Mouse (Mus musculus) intestine, embryonic 14.5 days (tissue): Measurements from ENCODE around the gene Dlg3. TPM values are rescaled to one million over a fixed set of nuclear protein-coding genes. Genes with fewer than 3 reads are reported as not detected.

Experiments used
- ATAC-seq: fragments of 200-750 bp; cut with Nextera tagmentation; replicated peaks from 2 replicates; pipeline ENCODE4 v1.8.0; 2017; ENCODE audit warnings: low read depth, moderate number of reproducible peaks, moderate TSS enrichment, moderate library complexity; ENCODE audit not compliant: low FRiP score, low TSS enrichment
- DNase-seq: peaks from one replicate; pipeline ENCODE4 v3.0.0-alpha.2; 2018; ENCODE audit warnings: low spot score
- H3K27ac ChIP-seq: fragments of 300-500 bp; sonication (generic); 2 replicates; pipeline ENCODE4 v1.5.1; 2014; ENCODE audit warnings: low read depth, mild to moderate bottlenecking, control low read depth
- H3K27me3 ChIP-seq: fragments of 300-500 bp; sonication (generic); replicated peaks from 2 replicates; pipeline ENCODE4 v1.6.1; 2014; ENCODE audit warnings: low read length, control low read depth; ENCODE audit not compliant: control insufficient read depth, insufficient read depth
- H3K36me3 ChIP-seq: fragments of 300-500 bp; sonication (generic); 2 replicates; pipeline ENCODE4 v1.6.1; 2014; ENCODE audit warnings: low read length, control low read depth; ENCODE audit not compliant: control insufficient read depth, insufficient read depth
- H3K4me1 ChIP-seq: fragments of 300-500 bp; sonication (generic); replicated peaks from 2 replicates; pipeline ENCODE4 v1.6.1; 2014; ENCODE audit warnings: low read length, control low read depth, mixed read lengths; ENCODE audit not compliant: control insufficient read depth, insufficient read depth
- H3K4me2 ChIP-seq: fragments of 300-500 bp; sonication (generic); 2 replicates; pipeline ENCODE4 v1.6.1; 2014; ENCODE audit warnings: low read length
- H3K4me3 ChIP-seq: fragments of 300-500 bp; sonication (generic); 2 replicates; pipeline ENCODE4 v1.5.1; 2014; ENCODE audit warnings: low read depth, low read length, control low read depth, mixed read lengths
- H3K9ac ChIP-seq: fragments of 300-500 bp; sonication (generic); 2 replicates; pipeline ENCODE4 v1.6.1; 2014; ENCODE audit warnings: mild to moderate bottlenecking, low read length
- H3K9me3 ChIP-seq: fragments of 300-500 bp; sonication (generic); 2 replicates; pipeline ENCODE4 v1.6.1; 2016; ENCODE audit warnings: low read length, control low read depth; ENCODE audit not compliant: control insufficient read depth
- WGBS: fragments of 180-500 bp; shearing (Covaris S2); extraction: QIAGEN DNeasy Blood & Tissue Kit; methylation state at CpG from one replicate; pipeline ENCODE4 v1.1.7; 2014; 5-methylcytosine and 5-hydroxymethylcytosine counted together
- polyA plus RNA-seq: library from polyadenylated mRNA; unstranded; fragments of >200 nt; fragmentation: Nextera tagmentation; extraction: Ambion mirVana; gene quantifications from 2 replicates; pipeline ENCODE4 v1.2.1, GENCODE M21; 2014

Gene Dlg3
- polyA plus RNA-seq, 1 experiment from 2014 or later = 7.7 TPM

DNA sequence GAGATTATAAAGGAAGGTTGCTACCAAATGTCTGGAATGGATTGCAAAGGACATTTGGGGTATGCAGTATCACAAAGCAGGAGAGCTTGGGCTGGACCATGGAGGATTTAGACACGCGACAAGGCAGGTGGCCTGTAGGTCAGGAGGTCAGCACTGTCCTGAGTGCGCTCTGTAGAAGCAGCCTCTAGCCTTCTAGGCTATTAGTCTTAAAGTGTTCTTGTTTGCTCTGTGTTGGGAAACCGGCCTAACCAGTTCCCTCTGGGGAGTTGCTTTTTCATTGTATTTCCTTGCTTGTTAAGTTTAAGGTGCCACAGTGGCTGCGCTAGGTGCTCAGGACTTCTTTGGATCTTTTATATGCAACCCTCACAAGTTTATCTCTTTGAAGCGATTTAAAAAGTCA lies 34.5 kb downstream of the Dlg3 start:
- Histone ChIP-seq H3K4me1 (no peaks in the 10 kb centered on the region; the same call in 1 of the 2 replicates), H3K9ac (no peak overlapping the region), H3K27ac (no peak overlapping the region), H3K36me3 (peaks cover 2% of the 10 kb centered on the region; the same call in 1 of the 2 replicates), H3K4me3 (no peak overlapping the region), H3K4me2 (no peak overlapping the region), H3K27me3 (0 out of 2 replicates have a peak, but pooled peaks cover 3% of the 10 kb centered on the region), H3K9me3 (no peaks in the 10 kb centered on the region)
- 65% methylated on average over 6 of the region's 6 CpGs for WGBS
- no peak; the same call in 1 of the 2 replicates for ATAC-seq
- no peak for DNase-seq

GRCm38 (mm10) chrX:100811129-100811528 lies 43.6 kb downstream of the Dlg3 start:
- Histone ChIP-seq H3K9me3 (no peaks in the 10 kb centered on the region), H3K4me1 (no peaks in the 10 kb centered on the region), H3K4me2 (no peak overlapping the region), H3K36me3 (peaks cover 50% of the 10 kb centered on the region), H3K9ac (no peak overlapping the region), H3K27me3 (no peaks in the 10 kb centered on the region), H3K27ac (no peak overlapping the region), H3K4me3 (no peak overlapping the region)
- ATAC-seq = no peak
- WGBS = 84% methylated on average over 4 of the region's 4 CpGs
- no peak for DNase-seq

DNA sequence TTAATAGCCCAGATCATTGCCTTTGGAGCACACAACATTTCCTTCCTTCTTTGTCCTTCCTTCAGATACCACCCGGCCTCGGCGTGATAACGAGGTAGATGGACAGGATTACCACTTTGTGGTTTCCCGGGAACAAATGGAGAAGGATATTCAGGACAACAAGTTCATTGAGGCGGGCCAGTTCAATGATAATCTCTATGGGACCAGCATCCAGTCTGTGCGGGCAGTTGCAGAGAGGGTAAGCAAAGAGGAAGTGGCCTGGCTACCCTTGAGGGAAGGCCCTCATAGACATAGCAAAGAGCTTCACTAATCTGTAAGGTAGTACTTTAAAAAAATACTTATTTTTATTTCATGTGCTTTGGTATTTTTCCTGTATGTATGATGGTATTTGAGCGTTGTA lies 46.6 kb downstream of the Dlg3 start:
- H3K36me3 ChIP-seq = peaks cover 40% of the 10 kb centered on the region
- H3K9ac ChIP-seq = no peak overlapping the region
- no peaks in the 10 kb centered on the region for H3K27me3 ChIP-seq
- WGBS = 89% methylated on average over 8 of the region's 8 CpGs
- H3K4me3 ChIP-seq = no peak overlapping the region
- ATAC-seq = no peak
- H3K9me3 ChIP-seq = no peaks in the 10 kb centered on the region
- no peak overlapping the region for H3K4me2 ChIP-seq
- H3K27ac ChIP-seq = no peak overlapping the region
- no peak for DNase-seq
- no peaks in the 10 kb centered on the region for H3K4me1 ChIP-seq

- H3K36me3 ChIP-seq = peaks cover 40% of the 10 kb centered on the region
- no peak for DNase-seq
- H3K9me3 ChIP-seq = no peaks in the 10 kb centered on the region
- H3K4me2 ChIP-seq = no peak overlapping the region
- H3K9ac ChIP-seq = no peak overlapping the region
- ATAC-seq = no peak
- H3K4me3 ChIP-seq = no peak overlapping the region
- H3K27ac ChIP-seq = no peak overlapping the region
- 76% methylated on average over 7 of the region's 7 CpGs for WGBS
- no peaks in the 10 kb centered on the region for H3K4me1 ChIP-seq
- no peaks in the 10 kb centered on the region for H3K27me3 ChIP-seq
These were observed 48.2 kb downstream of the Dlg3 start for GRCm38 (mm10) chrX:100815766-100816165.

DNA sequence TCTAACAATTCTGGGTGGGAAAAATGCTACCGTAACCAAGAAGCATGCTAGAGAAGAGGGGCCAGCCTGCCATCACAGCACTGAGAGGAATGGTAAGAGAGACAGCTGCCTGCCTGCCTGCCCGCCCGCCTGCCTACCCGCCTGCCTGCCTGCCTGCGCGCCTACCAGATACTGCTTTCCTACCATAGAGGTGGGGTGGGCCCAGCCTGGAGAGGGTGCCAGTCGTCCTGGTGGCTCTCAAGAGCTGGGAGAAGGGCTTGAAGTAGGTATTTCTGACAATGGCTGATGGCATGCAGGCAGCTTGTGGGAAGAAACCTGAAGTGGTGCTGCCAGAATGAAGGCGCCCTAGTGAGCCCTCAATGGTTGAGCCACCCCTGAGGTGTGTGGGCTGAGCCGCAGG lies 51.2 kb downstream of the Dlg3 start:
- H3K9ac ChIP-seq = no peak overlapping the region
- WGBS = 85% methylated on average over 9 of the region's 9 CpGs

DNA sequence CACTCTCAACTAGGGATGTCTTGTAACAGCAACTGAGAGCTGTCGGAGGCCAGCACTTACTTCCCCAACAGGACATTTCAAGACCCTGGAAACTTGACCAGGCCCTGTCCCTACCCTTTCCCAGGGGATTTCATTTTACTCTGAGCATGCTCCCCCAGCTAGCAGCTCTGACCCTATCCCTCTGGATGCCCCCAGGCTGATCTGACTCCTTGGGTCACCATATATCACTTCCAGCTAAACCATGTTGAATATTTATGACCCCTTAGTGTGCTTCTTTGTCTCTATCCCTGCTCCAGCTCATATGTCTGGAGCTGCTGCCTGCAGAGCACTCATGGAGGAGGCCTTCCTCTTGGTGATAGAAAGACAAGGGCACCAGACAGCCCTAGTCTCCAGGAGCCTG lies 53.6 kb downstream of the Dlg3 start:
- 50% methylated on average over 1 of the region's 1 CpGs for WGBS
- no peaks in the 10 kb centered on the region for H3K27me3 ChIP-seq
- no peak overlapping the region for H3K4me3 ChIP-seq
- no peaks in the 10 kb centered on the region for H3K4me1 ChIP-seq
- no peak for ATAC-seq
- H3K4me2 ChIP-seq = no peak overlapping the region
- no peak overlapping the region for H3K27ac ChIP-seq
- DNase-seq = no peak
- H3K36me3 ChIP-seq = peaks cover 12% of the 10 kb centered on the region; the same call in 1 of the 2 replicates
- H3K9ac ChIP-seq = no peak overlapping the region
- H3K9me3 ChIP-seq = no peaks in the 10 kb centered on the region

More for the DNA sequence above, 51.2 kb downstream of the Dlg3 start:
- no peak overlapping the region for H3K4me2 ChIP-seq
- ATAC-seq (no peak), DNase-seq (no peak)
- no peaks in the 10 kb centered on the region for H3K27me3 ChIP-seq
- no peaks in the 10 kb centered on the region for H3K9me3 ChIP-seq
- no peak overlapping the region for H3K27ac ChIP-seq
- no peak overlapping the region for H3K4me3 ChIP-seq
- peaks cover 31% of the 10 kb centered on the region for H3K36me3 ChIP-seq
- no peaks in the 10 kb centered on the region for H3K4me1 ChIP-seq

- Histone ChIP-seq H3K9me3 (no peaks in the 10 kb centered on the region), H3K27ac (no peak overlapping the region), H3K4me2 (no peak overlapping the region), H3K4me3 (no peak overlapping the region), H3K27me3 (no peaks in the 10 kb centered on the region), H3K9ac (no peak overlapping the region), H3K4me1 (no peaks in the 10 kb centered on the region), H3K36me3 (no peaks in the 10 kb centered on the region)
- ATAC-seq (no peak), DNase-seq (no peak)
- WGBS = 95% methylated on average over 1 of the region's 1 CpGs
These were observed 58.0 kb downstream of the Dlg3 start for GRCm38 (mm10) chrX:100825557-100825956.

- no peak for ATAC-seq
- Histone ChIP-seq H3K9ac (no peak overlapping the region), H3K4me1 (no peaks in the 10 kb centered on the region), H3K4me2 (no peak overlapping the region), H3K36me3 (no peaks in the 10 kb centered on the region), H3K4me3 (no peak overlapping the region), H3K9me3 (no peaks in the 10 kb centered on the region), H3K27me3 (0 out of 2 replicates have a peak, but pooled peaks cover 6% of the 10 kb centered on the region), H3K27ac (no peak overlapping the region)
- no peak for DNase-seq
- WGBS = 84% methylated on average over 2 of the region's 2 CpGs
These were observed 65.3 kb downstream of the Dlg3 start for GRCm38 (mm10) chrX:100832806-100833205.

- H3K9ac ChIP-seq = no peak overlapping the region
- DNase-seq (no peak), ATAC-seq (no peak)
- H3K4me3 ChIP-seq = no peak overlapping the region
- peaks cover 6% of the 10 kb centered on the region; the same call in 1 of the 2 replicates for H3K27me3 ChIP-seq
- no peaks in the 10 kb centered on the region for H3K4me1 ChIP-seq
- H3K4me2 ChIP-seq = no peak overlapping the region
- no peak overlapping the region for H3K27ac ChIP-seq
- no peaks in the 10 kb centered on the region for H3K36me3 ChIP-seq
- H3K9me3 ChIP-seq = no peaks in the 10 kb centered on the region
These were observed 71.7 kb downstream of the Dlg3 start for GRCm38 (mm10) chrX:100839211-100839610.
